Mouse (Mus musculus): ENCODE data around the gene B230118H07Rik. TPM values are rescaled to one million over a fixed set of nuclear protein-coding genes. Genes with fewer than 3 reads are reported as not detected.

B230118H07Rik gene
- polyA plus RNA-seq, 1 experiment: 56.3 TPM

DNA sequence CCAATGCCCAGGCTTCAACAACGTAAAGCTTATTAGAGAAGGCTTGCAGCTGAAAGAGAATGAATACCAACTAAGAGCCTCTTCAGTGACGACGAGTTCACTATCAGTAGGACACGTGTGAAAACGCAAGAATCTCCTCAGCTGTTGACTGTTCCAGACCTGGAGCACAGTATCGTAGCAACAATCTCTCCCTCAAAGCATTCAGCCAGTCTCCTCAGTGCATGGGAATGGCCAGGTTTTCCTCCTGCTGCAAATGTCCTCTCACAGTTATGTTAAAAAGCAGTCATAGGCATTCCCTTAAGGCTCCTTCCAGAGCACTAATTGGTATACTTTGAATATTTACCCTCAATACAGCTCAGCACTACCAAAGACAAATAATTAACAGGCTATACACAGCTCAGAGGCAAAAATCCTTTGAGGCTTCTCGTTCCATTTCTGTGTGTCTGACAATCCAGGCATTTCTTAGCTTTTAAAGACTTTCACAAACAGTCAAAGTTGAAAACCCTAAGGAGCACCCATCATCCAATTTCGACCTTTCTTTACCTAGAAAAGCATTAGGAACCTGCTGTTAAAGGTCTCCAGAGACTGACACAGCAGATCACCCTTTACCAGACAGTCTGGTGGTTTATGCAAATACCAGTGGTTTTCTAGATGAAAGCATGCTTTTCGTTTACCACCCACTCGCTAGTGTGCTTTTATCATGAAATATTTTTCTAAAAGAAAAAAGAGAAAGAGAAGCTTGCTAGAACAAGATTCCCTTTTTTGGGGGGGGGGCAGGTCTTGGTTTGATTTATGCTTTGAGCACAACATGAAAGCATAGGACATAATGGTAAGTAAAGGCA is 33.6 kb downstream of the B230118H07Rik start:
- no peak overlapping the region for H3K27ac ChIP-seq (ENCODE audit: insufficient read depth, low read length)
- no peak overlapping the region for H3K4me3 ChIP-seq (replicated peaks; ENCODE audit: insufficient read depth, low read depth, low read length)
- DNase-seq: no peak
- no peaks in the 10 kb centered on the region for H3K4me1 ChIP-seq (ENCODE audit: control insufficient read depth, insufficient read depth, low read length)
- TF ChIP-seq POLR2A (IDR thresholded peaks at IDR 0.05; ENCODE audit: borderline replicate concordance, insufficient read depth, low read length): no peak
- no peak for TF ChIP-seq CTCF (IDR thresholded peaks at IDR 0.05; ENCODE audit: borderline replicate concordance, insufficient read depth, low read depth, low read length)
- WGBS: 86% methylated on average over 10 of the region's 10 CpGs
- H3K27me3 ChIP-seq (ENCODE audit: control insufficient read depth, insufficient read depth, low read length): no peaks in the 10 kb centered on the region

DNA sequence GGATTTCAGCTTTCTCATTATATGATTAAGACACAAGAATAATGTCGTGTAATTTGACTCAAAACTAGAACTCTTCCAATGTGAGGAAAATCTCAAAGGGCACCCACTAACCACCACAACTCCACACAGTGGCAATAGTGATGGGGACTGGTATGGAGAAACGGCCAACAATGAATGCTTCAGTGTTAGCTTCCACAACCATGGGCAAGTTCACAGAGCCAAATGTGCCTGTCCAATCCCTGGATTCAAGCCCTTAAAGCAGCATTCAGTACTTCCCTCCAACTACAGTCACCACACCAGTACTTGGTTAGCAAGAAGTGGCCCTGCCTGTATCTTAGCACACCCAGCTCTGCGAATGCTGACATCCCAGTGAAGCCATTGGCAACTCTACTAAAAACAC is 38.5 kb downstream of the B230118H07Rik start:
- no peak for DNase-seq
- no peak overlapping the region for H3K27ac ChIP-seq (ENCODE audit: insufficient read depth, low read length)
- no peak overlapping the region for H3K4me3 ChIP-seq (replicated peaks; ENCODE audit: insufficient read depth, low read depth, low read length)
- TF ChIP-seq POLR2A (IDR thresholded peaks at IDR 0.05; ENCODE audit: borderline replicate concordance, insufficient read depth, low read length) (no peak), CTCF (IDR thresholded peaks at IDR 0.05; ENCODE audit: borderline replicate concordance, insufficient read depth, low read depth, low read length) (no peak)
- no peaks in the 10 kb centered on the region for H3K27me3 ChIP-seq (ENCODE audit: control insufficient read depth, insufficient read depth, low read length)
- no peaks in the 10 kb centered on the region for H3K4me1 ChIP-seq (ENCODE audit: control insufficient read depth, insufficient read depth, low read length)
- WGBS: 88% methylated on average over 3 of the region's 3 CpGs

DNA sequence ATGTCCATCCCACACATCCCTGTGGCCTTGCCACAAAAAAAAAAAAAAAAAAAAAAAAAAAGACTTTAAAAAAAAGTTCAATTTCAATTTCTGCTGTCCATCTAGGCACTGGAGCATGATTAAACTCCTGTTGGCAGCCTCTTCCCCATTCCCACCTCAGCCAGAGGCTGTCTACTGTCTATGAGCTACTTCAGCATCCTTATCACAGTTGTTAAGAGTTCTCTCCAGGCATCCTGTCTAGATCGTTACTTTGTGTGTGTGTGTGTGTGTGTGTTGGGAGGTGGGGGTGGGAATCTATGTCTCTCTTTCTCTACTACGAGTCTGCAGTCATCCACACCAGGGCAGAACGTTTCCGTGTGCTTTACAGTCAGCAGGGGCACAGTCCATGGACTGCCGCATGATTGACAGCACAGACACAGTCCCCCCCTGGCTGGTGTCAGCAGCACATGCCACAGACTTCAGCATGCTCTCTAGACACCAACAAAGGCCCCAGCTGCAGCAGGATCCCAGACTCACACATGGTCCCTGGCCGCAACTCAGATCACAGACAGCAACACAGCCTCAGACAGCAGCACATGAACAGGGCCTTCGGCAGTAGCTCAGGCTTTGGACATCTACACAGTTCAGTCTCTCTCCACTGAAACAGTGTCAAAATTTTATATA is 41.0 kb downstream of the B230118H07Rik start:
- no peak overlapping the region for H3K27ac ChIP-seq (ENCODE audit: insufficient read depth, low read length)
- 35% methylated on average over 7 of the region's 7 CpGs for WGBS
- H3K27me3 ChIP-seq (ENCODE audit: control insufficient read depth, insufficient read depth, low read length): no peaks in the 10 kb centered on the region
- TF ChIP-seq CTCF (IDR thresholded peaks at IDR 0.05; ENCODE audit: borderline replicate concordance, insufficient read depth, low read depth, low read length) (no peak), POLR2A (IDR thresholded peaks at IDR 0.05; ENCODE audit: borderline replicate concordance, insufficient read depth, low read length) (no peak)
- no peak overlapping the region for H3K4me3 ChIP-seq (replicated peaks; ENCODE audit: insufficient read depth, low read depth, low read length)
- no peak for DNase-seq
- H3K4me1 ChIP-seq (ENCODE audit: control insufficient read depth, insufficient read depth, low read length): no peaks in the 10 kb centered on the region

DNA sequence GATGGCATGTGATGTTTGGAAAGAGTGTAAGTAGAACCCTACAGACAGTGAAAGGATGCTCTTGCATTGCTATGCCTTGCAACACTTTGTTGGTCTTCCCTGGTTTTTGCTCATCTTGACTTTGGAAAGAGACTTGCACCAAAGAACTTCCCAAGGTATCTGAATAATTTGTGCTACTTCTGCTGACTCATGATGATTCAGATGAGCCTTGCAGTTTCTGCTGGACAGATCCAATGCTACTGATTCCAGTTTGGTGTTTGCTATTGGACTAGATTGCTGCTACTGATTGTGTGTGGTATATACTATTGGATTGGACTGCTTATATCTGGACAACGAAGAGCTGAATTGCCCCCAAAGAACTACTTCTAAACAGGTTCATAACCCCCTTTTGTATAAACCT is 46.2 kb downstream of the B230118H07Rik start:
- TF ChIP-seq POLR2A (IDR thresholded peaks at IDR 0.05; ENCODE audit: borderline replicate concordance, insufficient read depth, low read length) (no peak), CTCF (IDR thresholded peaks at IDR 0.05; ENCODE audit: borderline replicate concordance, insufficient read depth, low read depth, low read length) (no peak)
- no peak for DNase-seq
- WGBS: 85% methylated on average over 1 of the region's 1 CpGs

DNA sequence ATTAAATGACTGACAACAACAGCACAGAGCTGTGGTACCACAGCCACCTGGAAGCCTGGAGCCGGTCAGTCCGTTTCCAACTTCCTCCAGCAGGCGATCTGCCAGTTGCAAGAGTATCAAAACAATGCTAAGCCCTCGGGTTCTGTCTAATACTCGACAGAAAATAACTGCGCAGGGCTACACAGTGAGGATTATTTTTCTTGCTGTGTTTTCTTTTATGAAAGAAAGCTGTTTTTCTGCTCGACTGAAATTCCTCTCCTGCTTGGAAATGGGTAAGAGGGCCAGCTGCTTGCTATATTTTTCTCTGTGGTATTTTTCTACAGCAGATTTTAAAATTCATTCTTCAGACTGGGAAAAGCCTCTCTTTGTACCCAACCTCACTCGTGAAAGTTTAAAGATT is 48.6 kb downstream of the B230118H07Rik start:
- TF ChIP-seq POLR2A (IDR thresholded peaks at IDR 0.05; ENCODE audit: borderline replicate concordance, insufficient read depth, low read length): no peak
- TF ChIP-seq CTCF (IDR thresholded peaks at IDR 0.05; ENCODE audit: borderline replicate concordance, insufficient read depth, low read depth, low read length): no peak
- Histone ChIP-seq H3K27ac (ENCODE audit: insufficient read depth, low read length) (0 out of 2 replicates have a peak overlapping the region, but pooled peaks have one; percentile 33), H3K27me3 (ENCODE audit: control insufficient read depth, insufficient read depth, low read length) (no peaks in the 10 kb centered on the region), H3K4me3 (replicated peaks; ENCODE audit: insufficient read depth, low read depth, low read length) (no peak overlapping the region), H3K4me1 (ENCODE audit: control insufficient read depth, insufficient read depth, low read length) (peaks cover 3% of the 10 kb centered on the region; the same call in 1 of the 2 replicates)
- DNase-seq: peak; percentile 71 to 80
- WGBS: 9% methylated on average over 8 of the region's 8 CpGs

More for the DNA sequence above, 46.2 kb downstream of the B230118H07Rik start:
- no peak overlapping the region for H3K27ac ChIP-seq (ENCODE audit: insufficient read depth, low read length)
- H3K27me3 ChIP-seq (ENCODE audit: control insufficient read depth, insufficient read depth, low read length): no peaks in the 10 kb centered on the region
- peaks cover 3% of the 10 kb centered on the region; the same call in 1 of the 2 replicates for H3K4me1 ChIP-seq (ENCODE audit: control insufficient read depth, insufficient read depth, low read length)
- no peak overlapping the region for H3K4me3 ChIP-seq (replicated peaks; ENCODE audit: insufficient read depth, low read depth, low read length)

DNA sequence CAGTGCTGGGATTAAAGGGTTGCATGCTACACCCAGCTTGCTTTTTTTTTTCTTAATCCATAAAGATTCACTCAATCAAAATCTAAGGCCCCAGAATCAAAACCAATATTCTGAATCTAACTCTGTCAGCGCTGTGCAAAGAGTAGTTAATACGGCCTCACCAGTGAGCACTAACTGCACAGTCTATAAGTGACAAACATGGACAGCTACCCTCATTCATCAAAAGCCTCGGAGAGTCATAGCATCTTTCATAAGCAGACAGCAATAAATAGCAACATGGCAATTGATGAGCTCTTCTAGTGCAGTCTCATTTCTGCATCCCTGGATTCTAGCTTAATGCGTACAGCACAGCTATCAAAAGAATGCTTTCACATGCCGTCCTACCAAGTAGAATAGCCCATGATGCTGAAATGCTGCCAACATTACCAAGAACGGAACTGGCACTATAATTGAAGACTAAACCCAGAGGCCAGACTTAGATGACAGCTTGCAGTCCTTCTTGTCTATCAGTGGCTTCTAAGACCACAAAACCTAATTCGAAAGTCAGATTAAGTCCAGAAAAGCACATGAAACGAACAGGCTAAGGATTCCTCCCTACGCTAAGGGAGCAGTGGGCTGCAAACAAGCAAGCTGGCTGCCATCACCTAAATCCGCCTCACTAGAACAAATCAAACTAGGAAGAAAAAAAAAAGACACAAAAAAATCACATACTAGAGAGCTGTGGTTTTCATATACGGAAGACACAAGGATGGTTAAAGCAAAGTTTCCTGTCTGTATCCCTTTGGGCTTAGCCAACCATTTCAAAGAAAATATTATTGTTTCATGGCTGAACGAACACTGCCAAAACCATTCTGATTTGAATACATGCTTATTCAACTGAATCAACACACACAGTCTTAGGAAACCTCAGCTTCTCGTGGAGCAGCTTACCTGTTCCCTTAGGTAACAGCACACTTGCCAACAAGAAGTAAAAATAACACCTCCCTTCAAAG is 50.8 kb downstream of the B230118H07Rik start:
- H3K4me1 ChIP-seq (ENCODE audit: control insufficient read depth, insufficient read depth, low read length): peaks cover 3% of the 10 kb centered on the region; the same call in 1 of the 2 replicates
- 23% methylated on average over 13 of the region's 13 CpGs for WGBS
- peak overlapping the region; percentile 41 for H3K4me3 ChIP-seq (replicated peaks; ENCODE audit: insufficient read depth, low read depth, low read length)
- TF ChIP-seq CTCF (IDR thresholded peaks at IDR 0.05; ENCODE audit: borderline replicate concordance, insufficient read depth, low read depth, low read length): no peak
- no peak for TF ChIP-seq POLR2A (IDR thresholded peaks at IDR 0.05; ENCODE audit: borderline replicate concordance, insufficient read depth, low read length)
- peak; percentile 42 to 64 for DNase-seq
- H3K27ac ChIP-seq (ENCODE audit: insufficient read depth, low read length): no peak overlapping the region
- H3K27me3 ChIP-seq (ENCODE audit: control insufficient read depth, insufficient read depth, low read length): no peaks in the 10 kb centered on the region

DNA sequence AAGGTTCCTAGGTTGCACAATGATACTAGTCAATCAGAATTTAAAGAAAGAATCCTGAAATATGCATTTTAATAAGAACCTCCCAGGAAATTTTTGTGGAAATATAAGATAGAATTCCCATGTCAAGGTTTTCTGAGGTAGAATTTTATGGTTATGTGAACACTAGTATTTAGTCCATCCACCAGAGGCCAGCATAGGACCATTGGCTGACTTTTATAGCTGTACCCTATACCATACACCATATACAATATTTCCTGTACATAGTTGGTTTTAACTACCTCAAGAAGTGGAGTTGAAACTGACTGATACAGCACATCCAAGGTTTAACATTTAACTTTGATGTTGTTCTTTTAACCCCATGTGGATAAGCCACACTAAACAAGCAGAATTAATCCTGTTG is 52.1 kb downstream of the B230118H07Rik start:
- Histone ChIP-seq H3K4me1 (ENCODE audit: control insufficient read depth, insufficient read depth, low read length) (peaks cover 12% of the 10 kb centered on the region; the same call in 1 of the 2 replicates), H3K27ac (ENCODE audit: insufficient read depth, low read length) (no peak overlapping the region), H3K4me3 (replicated peaks; ENCODE audit: insufficient read depth, low read depth, low read length) (no peak overlapping the region), H3K27me3 (ENCODE audit: control insufficient read depth, insufficient read depth, low read length) (no peaks in the 10 kb centered on the region)
- DNase-seq: no peak
- no peak for TF ChIP-seq POLR2A (IDR thresholded peaks at IDR 0.05; ENCODE audit: borderline replicate concordance, insufficient read depth, low read length)
- TF ChIP-seq CTCF (IDR thresholded peaks at IDR 0.05; ENCODE audit: borderline replicate concordance, insufficient read depth, low read depth, low read length): no peak; the same call in 1 of the 2 replicates
